ENCODE assay signal across 26 mouse cellular contexts in genomic region chr3:141013521-141014261, GRCm38 (mm10).
DNase-seq lines count a peak whose midpoint lies in the region; ATAC-seq and TF ChIP-seq lines count a peak whose summit lies in the region.
"Had no signal": no experiment of that assay in that cellular context is flagged by ENCODE, and none has a peak within 500 bp of the region (broad histone marks: within the 10 kb centered on the region; RNA-seq: fewer than 3 reads in every experiment).

No protein-coding gene starts in this region.

- TF ChIP-seq EP300 in CH12.LX (IDR thresholded peaks at IDR 0.05; ENCODE audit: low read length) = peak; percentile 84

- TF ChIP-seq CTCF in kidney, adult 2 months (conservative IDR thresholded peaks at IDR 0.05; ENCODE audit: insufficient read depth, insufficient read length, low read depth, low read length) = no peak
- no peak for TF ChIP-seq CTCF in CH12.LX (conservative IDR thresholded peaks at IDR 0.05 in 1 of 2, IDR thresholded peaks at IDR 0.05 in 1 of 2; ENCODE audit: low read depth in 2 of 2, low read length in 2 of 2)

- no peak for DNase-seq in kidney, adult 2 months
- peak; percentile 70 for DNase-seq in CH12.LX (ENCODE audit: extremely low read depth)
- peak; percentile 41 for DNase-seq in MEL-GATA-1-ER (ENCODE audit: extremely low read depth, low read depth)
- DNase-seq in yolk sac, embryonic 10.5 days (ENCODE audit: low spot score) = no peak
- DNase-seq: cerebellum, adult 9-11 months; gastrocnemius, postnatal 10 days; heart, adult 11 months; heart, postnatal 10 days; kidney, adult 9 months; lung, adult 18-20 months; lung, postnatal 14 days; right cerebral cortex, postnatal 14 days; thymus, adult 2 months had no signal

- no peak overlapping the region for H3K27ac ChIP-seq in kidney, embryonic 16.5 days (ENCODE audit: low read length)
- H3K27ac ChIP-seq in kidney, adult 2 months (ENCODE audit: insufficient read depth, low read depth, low read length) = no peak overlapping the region
- H3K27ac ChIP-seq in CH12.LX (ENCODE audit: insufficient read depth, low read depth) = peak overlapping the region; percentile 74
- H3K27ac ChIP-seq in heart, embryonic 12.5 days (ENCODE audit: poor library complexity, severe bottlenecking) = no peak overlapping the region
- H3K27ac ChIP-seq: embryonic facial prominence, embryonic 12.5 days; hindbrain, embryonic 10.5 days; intestine, embryonic 15.5 days; limb, embryonic 12.5 days; liver, embryonic 12.5 days; stomach, postnatal 0 days had no signal

- no peak overlapping the region for H3K4me2 ChIP-seq in kidney, embryonic 16.5 days (replicated peaks; ENCODE audit: low read depth, low read length)
- H3K4me2 ChIP-seq in CH12.LX (ENCODE audit: insufficient read depth, low read depth, poor library complexity, severe bottlenecking) = peak overlapping the region; percentile 84
- H3K4me2 ChIP-seq in heart, embryonic 12.5 days = no peak overlapping the region
- H3K4me2 ChIP-seq: embryonic facial prominence, embryonic 12.5 days; heart, embryonic 11.5 days; intestine, embryonic 15.5 days; limb, embryonic 12.5 days; liver, embryonic 12.5 days had no signal

- WGBS in kidney, embryonic 16.5 days = 33% methylated on average over 8 of the region's 8 CpGs
- WGBS in kidney, adult 2 months = 29% methylated on average over 8 of the region's 8 CpGs
- WGBS in heart, embryonic 12.5 days = 59% methylated on average over 8 of the region's 8 CpGs

- H3K9ac ChIP-seq in kidney, embryonic 16.5 days (replicated peaks; ENCODE audit: low read length) = no peak overlapping the region
- H3K9ac ChIP-seq in CH12.LX (ENCODE audit: insufficient read depth, low read depth) = peak overlapping the region; percentile 41
- H3K9ac ChIP-seq in heart, embryonic 12.5 days = no peak overlapping the region
- H3K9ac ChIP-seq: embryonic facial prominence, embryonic 12.5 days; intestine, embryonic 15.5 days; limb, embryonic 12.5 days; liver, embryonic 12.5 days had no signal

- ATAC-seq in kidney, embryonic 16.5 days (ENCODE audit: low FRiP score, low TSS enrichment) = peak; percentile 71; the same call in 1 of the 2 replicates
- ATAC-seq in megakaryocyte progenitor cell, adult 5-6 weeks (replicated peaks; ENCODE audit: poor library complexity) = peak; percentile 59
- no peak for ATAC-seq in heart, embryonic 12.5 days (ENCODE audit: insufficient number of reproducible peaks, low FRiP score)
- ATAC-seq: forebrain, embryonic 14.5 days; hindbrain, embryonic 16.5 days; intestine, embryonic 15.5 days; liver, embryonic 12.5 days; Patski had no signal

- H3K27me3 ChIP-seq in kidney, embryonic 16.5 days (ENCODE audit: insufficient read depth, low read length) = no peaks in the 10 kb centered on the region
- no peaks in the 10 kb centered on the region for H3K27me3 ChIP-seq in kidney, adult 2 months (replicated peaks; ENCODE audit: control insufficient read depth, insufficient read depth, low read length)
- no peaks in the 10 kb centered on the region for H3K27me3 ChIP-seq in CH12.LX (replicated peaks)
- no peaks in the 10 kb centered on the region for H3K27me3 ChIP-seq in heart, embryonic 12.5 days (replicated peaks)
- H3K27me3 ChIP-seq: embryonic facial prominence, embryonic 12.5 days; intestine, embryonic 15.5 days; limb, embryonic 12.5 days; liver, embryonic 12.5 days; Patski had no signal

- peaks cover 4% of the 10 kb centered on the region for H3K4me1 ChIP-seq in kidney, embryonic 16.5 days (ENCODE audit: insufficient read depth, low read length)
- H3K4me1 ChIP-seq in kidney, adult 2 months (ENCODE audit: control insufficient read depth, insufficient read depth, low read length) = no peaks in the 10 kb centered on the region
- peaks cover 0 to 35% of the 10 kb centered on the region in 2 experiments; a peak in 2 of 4 replicates for H3K4me1 ChIP-seq in CH12.LX (ENCODE audit: control insufficient read depth in 1 of 2, insufficient read depth in 2 of 2)
- no peaks in the 10 kb centered on the region for H3K4me1 ChIP-seq in heart, embryonic 12.5 days (replicated peaks)
- H3K4me1 ChIP-seq: embryonic facial prominence, embryonic 12.5 days; hindbrain, embryonic 10.5 days; intestine, embryonic 15.5 days; limb, embryonic 12.5 days; liver, embryonic 12.5 days had no signal

- no peaks in the 10 kb centered on the region for H3K79me2 ChIP-seq in CH12.LX (replicated peaks; ENCODE audit: control insufficient read depth, extremely low read depth, insufficient read depth, poor library complexity, severe bottlenecking)

- TF ChIP-seq POLR2A in kidney, adult 2 months (IDR thresholded peaks at IDR 0.05; ENCODE audit: low read depth, low read length) = no peak
- TF ChIP-seq POLR2A in CH12.LX (IDR thresholded peaks at IDR 0.05; ENCODE audit: low read depth, low read length) = no peak

- H3K4me3 ChIP-seq in kidney, embryonic 16.5 days (ENCODE audit: low read length) = no peak overlapping the region
- no peak overlapping the region for H3K4me3 ChIP-seq in kidney, adult 2 months (ENCODE audit: insufficient read depth, low read depth, low read length)
- H3K4me3 ChIP-seq in CH12.LX (replicated peaks in 1 of 3; ENCODE audit: low read depth in 2 of 3, low read length in 2 of 3, poor library complexity in 1 of 3) = peak overlapping the region; percentile 5 to 28 (median 9)
- no peak overlapping the region for H3K4me3 ChIP-seq in heart, embryonic 12.5 days
- H3K4me3 ChIP-seq: embryonic facial prominence, embryonic 12.5 days; hindbrain, embryonic 10.5 days; intestine, embryonic 15.5 days; limb, embryonic 12.5 days; liver, embryonic 12.5 days had no signal

- H3K9me3 ChIP-seq in kidney, embryonic 16.5 days (ENCODE audit: low read length) = no peaks in the 10 kb centered on the region
- H3K9me3 ChIP-seq in CH12.LX (replicated peaks; ENCODE audit: low read length) = peaks cover 2% of the 10 kb centered on the region
- H3K9me3 ChIP-seq in heart, embryonic 12.5 days (replicated peaks) = no peaks in the 10 kb centered on the region
- H3K9me3 ChIP-seq: embryonic facial prominence, embryonic 12.5 days; hindbrain, embryonic 10.5 days; intestine, embryonic 15.5 days; limb, embryonic 12.5 days; liver, embryonic 12.5 days had no signal

- H3K36me3 ChIP-seq in kidney, embryonic 16.5 days (ENCODE audit: insufficient read depth, low read length) = no peaks in the 10 kb centered on the region
- no peaks in the 10 kb centered on the region for H3K36me3 ChIP-seq in kidney, adult 2 months (ENCODE audit: control insufficient read depth, insufficient read depth, low read length)
- no peaks in the 10 kb centered on the region for H3K36me3 ChIP-seq in CH12.LX (replicated peaks in 1 of 2; ENCODE audit: control insufficient read depth in 1 of 2, insufficient read depth in 1 of 2, low read length in 1 of 2)
- no peaks in the 10 kb centered on the region for H3K36me3 ChIP-seq in heart, embryonic 12.5 days
- H3K36me3 ChIP-seq: embryonic facial prominence, embryonic 12.5 days; hindbrain, embryonic 10.5 days; intestine, embryonic 15.5 days; limb, embryonic 12.5 days; liver, embryonic 12.5 days had no signal

- dilution Hi-C loops in CH12.LX (cut with MboI; ENCODE audit: extremely low pct_ligation_motif_present, extremely low pct_unique_long_range_greater_than_20kb, low sequenced_read_pairs) = no loop called here

- in situ Hi-C loops in CH12.LX (cut with MboI; ENCODE audit: low pct_ligation_motif_present, low pct_unique_long_range_greater_than_20kb, low sequenced_read_pairs) = no loop called here

- no peak for TF ChIP-seq RAD21 in CH12.LX (IDR thresholded peaks at IDR 0.05; ENCODE audit: low read depth, low read length)

TF ChIP-seq in CH12.LX, 34 proteins besides CTCF, POLR2A, EP300 and RAD21:
- TF ChIP-seq BHLHE40 (IDR thresholded peaks at IDR 0.05; ENCODE audit: low read depth, low read length) = no peak
- TF ChIP-seq POLR2AphosphoS2 (IDR thresholded peaks at IDR 0.05; ENCODE audit: low read depth, low read length) = no peak
- TF ChIP-seq E2F4 (IDR thresholded peaks at IDR 0.05; ENCODE audit: insufficient replicate concordance, low read depth, low read length) = no peak
- peak; percentile 79 for TF ChIP-seq IRF4 (IDR thresholded peaks at IDR 0.05; ENCODE audit: low read depth, low read length)
- no peak for TF ChIP-seq NELFE (IDR thresholded peaks at IDR 0.05; ENCODE audit: low read depth, low read length)
- no peak for TF ChIP-seq TBP (conservative IDR thresholded peaks at IDR 0.05; ENCODE audit: low read depth, low read length)
- no peak for TF ChIP-seq GABPA (IDR thresholded peaks at IDR 0.05; ENCODE audit: insufficient replicate concordance, low read depth, low read length)
- no peak for TF ChIP-seq ZC3H11A (IDR thresholded peaks at IDR 0.05; ENCODE audit: low read depth, low read length)
- TF ChIP-seq ETS1 (conservative IDR thresholded peaks at IDR 0.05; ENCODE audit: low read depth, low read length) = peak; percentile 57
- TF ChIP-seq JUND (conservative IDR thresholded peaks at IDR 0.05; ENCODE audit: low read depth, low read length) = peak; percentile 47; the same call in 1 of the 2 replicates
- no peak for TF ChIP-seq MAZ (IDR thresholded peaks at IDR 0.05; ENCODE audit: low read depth, low read length)
- no peak for TF ChIP-seq KAT2A (IDR thresholded peaks at IDR 0.05; ENCODE audit: insufficient replicate concordance, low read length)
- TF ChIP-seq USF1 (IDR thresholded peaks at IDR 0.05; ENCODE audit: low read depth, low read length) = no peak
- no peak for TF ChIP-seq ZKSCAN1 (IDR thresholded peaks at IDR 0.05; ENCODE audit: borderline replicate concordance, low read depth, low read length)
- 0 out of 2 replicates have a peak, but pooled peaks have one; percentile 49 for TF ChIP-seq SIN3A (IDR thresholded peaks at IDR 0.05; ENCODE audit: low read length)
- no peak for TF ChIP-seq MAX (IDR thresholded peaks at IDR 0.05; ENCODE audit: low read length)
- no peak for TF ChIP-seq PAX5 (IDR thresholded peaks at IDR 0.05; ENCODE audit: low read length)
- TF ChIP-seq MEF2A (IDR thresholded peaks at IDR 0.05; ENCODE audit: borderline replicate concordance, low read depth, low read length) = no peak
- TF ChIP-seq ELF1 (IDR thresholded peaks at IDR 0.05; ENCODE audit: low read depth, low read length) = 0 out of 2 replicates have a peak, but pooled peaks have one; percentile 11
- no peak for TF ChIP-seq NRF1 (IDR thresholded peaks at IDR 0.05; ENCODE audit: low read depth, low read length)
- TF ChIP-seq UBTF (IDR thresholded peaks at IDR 0.05; ENCODE audit: low read depth, low read length) = no peak
- no peak for TF ChIP-seq HCFC1 (IDR thresholded peaks at IDR 0.05; ENCODE audit: low read depth, low read length)
- TF ChIP-seq MXI1 (IDR thresholded peaks at IDR 0.05; ENCODE audit: low read depth, low read length) = no peak; the same call in 1 of the 2 replicates
- TF ChIP-seq RCOR1 (conservative IDR thresholded peaks at IDR 0.05; ENCODE audit: low read depth, low read length) = 0 out of 2 replicates have a peak, but pooled peaks have one; percentile 27
- TF ChIP-seq MYC (IDR thresholded peaks at IDR 0.05; ENCODE audit: low read depth, low read length) = no peak

Comparison
In these comparisons a context has a peak if more than half of its experiments do, and no peak if none do; other contexts are left out.
1. H3K4me3 ChIP-seq: peak in CH12.LX (3 of 3); none in kidney, embryonic 16.5 days (single experiment), kidney, adult 2 months (single experiment) and heart, embryonic 12.5 days (single experiment).
2. DNase-seq: peak in CH12.LX (single experiment) and MEL-GATA-1-ER (single experiment); none in kidney, adult 2 months (single experiment) and yolk sac, embryonic 10.5 days (single experiment).